Mouse (Mus musculus): ENCODE measurements around the gene Tdrd6. TPM values are rescaled to one million over a fixed set of nuclear protein-coding genes. Genes with fewer than 3 reads are reported as not detected.
A peak's percentile ranks its signal among the peaks of the same experiment; 100 is the strongest.

The Tdrd6 gene
- polyA plus RNA-seq, 1 experiment from 2014 or later, result 2.0 TPM

DNA sequence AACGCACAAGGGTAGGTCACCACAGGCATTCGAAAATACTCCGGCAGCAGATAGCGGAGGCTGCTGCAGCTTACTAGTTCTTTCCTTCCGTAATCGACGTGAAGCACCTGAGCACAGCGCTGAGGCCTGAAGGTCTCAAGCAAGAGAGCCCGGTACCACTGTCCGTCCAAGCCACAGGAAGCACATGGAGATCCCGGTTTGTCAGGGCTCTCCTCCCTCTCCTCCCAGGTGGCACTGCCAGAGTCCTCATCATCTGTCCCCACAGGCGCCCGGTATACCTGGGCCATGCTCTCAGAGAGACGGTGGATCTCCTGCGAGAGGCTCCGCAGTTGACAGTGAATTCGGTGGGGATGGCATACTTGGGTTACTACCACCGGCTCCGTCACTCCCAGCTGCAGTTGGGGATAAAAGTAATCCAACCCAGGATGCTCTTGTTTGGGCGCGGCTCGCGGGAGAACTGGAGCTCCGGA, 1.0 kb downstream of the Tdrd6 start:
- 0 out of 2 replicates have a peak overlapping the region, but pooled peaks have one; percentile 38 for H3K9ac ChIP-seq (ENCODE audit: low read depth, low read length)
- H3K4me3 ChIP-seq (ENCODE audit: low read length), result peak overlapping the region; percentile 47
- peaks cover 32% of the 10 kb centered on the region for H3K27me3 ChIP-seq (replicated peaks; ENCODE audit: control insufficient read depth, insufficient read depth, low read length)
- H3K9me3 ChIP-seq (ENCODE audit: control insufficient read depth, low read length), result no peaks in the 10 kb centered on the region
- peaks cover 15% of the 10 kb centered on the region for H3K4me1 ChIP-seq (ENCODE audit: control insufficient read depth, insufficient read depth, low read length)
- H3K4me2 ChIP-seq (ENCODE audit: low read depth, low read length), result peak overlapping the region; percentile 74
- ATAC-seq, result no peak
- H3K36me3 ChIP-seq (ENCODE audit: control insufficient read depth, insufficient read depth, low read length), result no peaks in the 10 kb centered on the region
- 20% methylated on average over 24 of the region's 24 CpGs for WGBS
- no peak overlapping the region for H3K27ac ChIP-seq (ENCODE audit: low read length)

DNA sequence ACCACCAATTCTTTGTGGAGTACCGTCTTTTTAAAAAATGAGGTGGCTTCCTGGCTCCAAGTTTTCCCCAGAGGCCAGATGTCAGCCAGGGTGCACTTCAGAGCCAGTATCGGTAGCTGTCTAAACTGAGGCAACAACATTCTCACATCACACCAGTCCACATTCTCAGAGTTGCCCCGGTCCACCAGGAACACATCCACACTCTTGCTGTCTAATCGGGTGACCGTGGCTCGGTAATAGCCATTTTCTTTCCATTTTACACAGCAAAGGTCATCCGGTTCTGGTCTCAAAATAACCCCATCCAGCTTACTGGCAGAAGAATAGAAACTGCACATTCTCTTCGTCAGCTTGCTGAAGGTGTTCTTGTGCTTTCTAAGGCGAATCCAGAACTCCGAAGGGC, 1.9 kb downstream of the Tdrd6 start:
- no peaks in the 10 kb centered on the region for H3K36me3 ChIP-seq (ENCODE audit: control insufficient read depth, insufficient read depth, low read length)
- H3K4me2 ChIP-seq (ENCODE audit: low read depth, low read length), result no peak overlapping the region
- no peak overlapping the region for H3K9ac ChIP-seq (ENCODE audit: low read depth, low read length)
- H3K4me1 ChIP-seq (ENCODE audit: control insufficient read depth, insufficient read depth, low read length), result peaks cover 15% of the 10 kb centered on the region
- ATAC-seq, result no peak
- H3K4me3 ChIP-seq (ENCODE audit: low read length), result no peak overlapping the region
- H3K27ac ChIP-seq (ENCODE audit: low read length), result no peak overlapping the region
- H3K9me3 ChIP-seq (ENCODE audit: control insufficient read depth, low read length), result no peaks in the 10 kb centered on the region
- peaks cover 32% of the 10 kb centered on the region for H3K27me3 ChIP-seq (replicated peaks; ENCODE audit: control insufficient read depth, insufficient read depth, low read length)
- WGBS, result 93% methylated on average over 10 of the region's 10 CpGs

DNA sequence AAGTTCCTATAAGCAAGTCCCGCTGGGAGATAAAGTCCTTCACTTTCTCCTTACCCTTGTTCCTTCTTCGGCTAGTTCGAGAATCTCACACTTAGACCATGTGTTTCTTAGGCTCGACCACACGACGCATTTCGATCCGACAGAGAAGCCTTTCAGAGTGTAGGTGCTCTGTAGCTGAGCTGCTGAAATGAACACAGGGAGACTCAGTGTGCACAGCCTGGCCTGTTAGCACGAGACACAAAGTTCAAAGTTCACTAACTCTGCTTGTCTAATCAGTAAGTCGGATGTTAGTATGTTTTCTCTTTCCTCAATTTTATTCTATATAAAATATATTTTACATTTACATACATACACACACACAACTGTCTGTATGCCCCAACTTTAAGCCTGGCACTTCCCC, 8.0 kb downstream of the Tdrd6 start:
- Histone ChIP-seq H3K27me3 (replicated peaks; ENCODE audit: control insufficient read depth, insufficient read depth, low read length) (no peaks in the 10 kb centered on the region), H3K4me2 (ENCODE audit: low read depth, low read length) (no peak overlapping the region), H3K36me3 (ENCODE audit: control insufficient read depth, insufficient read depth, low read length) (no peaks in the 10 kb centered on the region), H3K27ac (ENCODE audit: low read length) (no peak overlapping the region), H3K4me1 (ENCODE audit: control insufficient read depth, insufficient read depth, low read length) (no peaks in the 10 kb centered on the region), H3K9ac (ENCODE audit: low read depth, low read length) (no peak overlapping the region), H3K4me3 (ENCODE audit: low read length) (no peak overlapping the region), H3K9me3 (ENCODE audit: control insufficient read depth, low read length) (no peaks in the 10 kb centered on the region)
- 80% methylated on average over 10 of the region's 10 CpGs for WGBS
- peak; percentile 86 for ATAC-seq

DNA sequence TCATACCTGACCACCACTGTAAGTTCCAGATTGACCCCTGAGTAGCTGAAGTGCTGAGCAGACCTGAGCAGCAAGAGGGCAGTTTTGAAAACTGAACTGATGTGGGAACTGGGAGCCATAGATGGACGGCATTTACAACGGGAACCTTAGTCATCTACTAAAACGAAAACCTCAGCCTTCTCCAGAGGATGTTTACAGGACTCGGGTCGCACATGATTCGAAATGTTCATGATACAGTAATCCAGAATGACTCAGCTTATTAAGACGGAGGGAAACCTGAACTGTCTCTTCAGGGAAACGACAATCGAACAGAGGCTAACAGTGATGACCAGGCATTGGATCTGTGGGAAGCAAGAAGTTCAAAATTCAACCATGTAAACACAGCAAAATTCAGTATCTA, 10.9 kb downstream of the Tdrd6 start:
- no peak overlapping the region for H3K4me3 ChIP-seq (ENCODE audit: low read length)
- no peaks in the 10 kb centered on the region for H3K9me3 ChIP-seq (ENCODE audit: control insufficient read depth, low read length)
- no peaks in the 10 kb centered on the region for H3K27me3 ChIP-seq (replicated peaks; ENCODE audit: control insufficient read depth, insufficient read depth, low read length)
- WGBS, result 84% methylated on average over 9 of the region's 9 CpGs
- no peak for ATAC-seq
- no peak overlapping the region for H3K27ac ChIP-seq (ENCODE audit: low read length)
- no peaks in the 10 kb centered on the region for H3K4me1 ChIP-seq (ENCODE audit: control insufficient read depth, insufficient read depth, low read length)
- no peak overlapping the region for H3K9ac ChIP-seq (ENCODE audit: low read depth, low read length)
- H3K4me2 ChIP-seq (ENCODE audit: low read depth, low read length), result no peak overlapping the region
- no peaks in the 10 kb centered on the region for H3K36me3 ChIP-seq (ENCODE audit: control insufficient read depth, insufficient read depth, low read length)

DNA sequence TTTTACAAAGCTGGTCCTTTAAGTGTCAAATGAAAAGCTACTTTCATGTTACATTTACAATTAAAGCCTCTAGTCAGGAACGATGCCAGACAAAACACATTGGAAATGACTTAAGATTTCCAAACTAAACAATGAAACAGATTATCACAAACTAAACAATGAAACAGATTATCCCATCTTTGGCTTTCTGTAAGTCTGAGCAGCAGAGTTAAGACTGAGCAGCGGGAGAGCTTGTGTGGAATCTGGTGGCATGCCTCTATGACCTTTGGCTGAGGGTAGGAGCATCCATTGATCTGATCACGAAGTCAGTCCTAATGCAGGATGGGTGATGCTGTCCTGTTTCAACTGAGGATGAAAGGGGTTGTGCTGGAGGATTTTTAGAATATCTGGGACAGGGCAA, 17.9 kb downstream of the Tdrd6 start:
- Histone ChIP-seq H3K4me3 (ENCODE audit: low read length) (no peak overlapping the region), H3K4me1 (ENCODE audit: control insufficient read depth, insufficient read depth, low read length) (no peaks in the 10 kb centered on the region), H3K4me2 (ENCODE audit: low read depth, low read length) (no peak overlapping the region), H3K9ac (ENCODE audit: low read depth, low read length) (no peak overlapping the region), H3K36me3 (ENCODE audit: control insufficient read depth, insufficient read depth, low read length) (no peaks in the 10 kb centered on the region), H3K27ac (ENCODE audit: low read length) (no peak overlapping the region), H3K9me3 (ENCODE audit: control insufficient read depth, low read length) (no peaks in the 10 kb centered on the region), H3K27me3 (replicated peaks; ENCODE audit: control insufficient read depth, insufficient read depth, low read length) (no peaks in the 10 kb centered on the region)
- WGBS, result 65% methylated on average over 3 of the region's 3 CpGs
- ATAC-seq, result no peak

DNA sequence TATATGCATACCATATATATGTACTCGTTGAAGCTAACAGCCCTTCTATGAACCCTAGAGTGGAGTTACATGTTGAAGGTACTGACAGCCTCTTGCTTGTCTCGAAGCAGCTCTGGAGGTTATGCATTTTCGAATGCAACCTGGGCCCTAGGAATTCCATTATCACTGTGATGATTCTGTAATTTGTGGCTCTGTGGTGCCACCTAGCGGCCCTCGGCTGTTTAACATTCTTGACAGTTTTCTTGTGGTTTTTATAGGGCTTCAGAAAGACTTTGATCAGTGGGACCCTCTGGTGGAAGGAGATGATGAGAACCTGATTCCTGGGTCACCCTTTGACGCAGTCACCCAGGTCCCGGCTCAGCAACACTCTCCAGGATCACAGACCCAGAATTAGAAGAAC, 18.5 kb downstream of the Tdrd6 start:
- WGBS, result 17% methylated on average over 7 of the region's 7 CpGs
- no peaks in the 10 kb centered on the region for H3K4me1 ChIP-seq (ENCODE audit: control insufficient read depth, insufficient read depth, low read length)
- no peak overlapping the region for H3K9ac ChIP-seq (ENCODE audit: low read depth, low read length)
- H3K27me3 ChIP-seq (replicated peaks; ENCODE audit: control insufficient read depth, insufficient read depth, low read length), result no peaks in the 10 kb centered on the region
- no peak overlapping the region for H3K4me2 ChIP-seq (ENCODE audit: low read depth, low read length)
- H3K27ac ChIP-seq (ENCODE audit: low read length), result no peak overlapping the region
- no peak for ATAC-seq
- no peaks in the 10 kb centered on the region for H3K9me3 ChIP-seq (ENCODE audit: control insufficient read depth, low read length)
- H3K4me3 ChIP-seq (ENCODE audit: low read length), result no peak overlapping the region
- H3K36me3 ChIP-seq (ENCODE audit: control insufficient read depth, insufficient read depth, low read length), result no peaks in the 10 kb centered on the region

DNA sequence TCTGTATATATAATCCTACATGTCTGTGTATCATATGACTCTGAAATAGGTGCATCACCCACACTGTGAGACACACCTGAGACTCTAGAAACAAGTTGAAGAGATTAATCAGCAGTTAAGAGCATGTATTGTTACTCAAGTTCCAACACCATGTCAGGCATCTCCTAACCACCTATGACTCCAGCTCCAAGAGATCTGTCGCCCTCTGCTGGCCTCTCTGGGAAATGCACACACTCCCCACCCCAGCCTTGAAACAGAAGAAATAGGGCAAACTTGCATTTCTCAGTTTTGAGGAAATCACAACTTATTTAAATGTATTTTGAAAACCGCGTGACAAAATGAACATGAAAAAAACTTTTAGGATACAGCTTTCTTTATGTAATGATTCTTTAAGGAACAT, 23.4 kb downstream of the Tdrd6 start:
- Histone ChIP-seq H3K4me2 (ENCODE audit: low read depth, low read length) (no peak overlapping the region), H3K9ac (ENCODE audit: low read depth, low read length) (no peak overlapping the region), H3K4me3 (ENCODE audit: low read length) (no peak overlapping the region), H3K27ac (ENCODE audit: low read length) (no peak overlapping the region), H3K4me1 (ENCODE audit: control insufficient read depth, insufficient read depth, low read length) (no peaks in the 10 kb centered on the region), H3K27me3 (replicated peaks; ENCODE audit: control insufficient read depth, insufficient read depth, low read length) (no peaks in the 10 kb centered on the region), H3K36me3 (ENCODE audit: control insufficient read depth, insufficient read depth, low read length) (no peaks in the 10 kb centered on the region), H3K9me3 (ENCODE audit: control insufficient read depth, low read length) (no peaks in the 10 kb centered on the region)
- WGBS, result 19% methylated on average over 3 of the region's 3 CpGs
- ATAC-seq, result 0 out of 2 replicates have a peak, but pooled peaks have one; percentile 9

DNA sequence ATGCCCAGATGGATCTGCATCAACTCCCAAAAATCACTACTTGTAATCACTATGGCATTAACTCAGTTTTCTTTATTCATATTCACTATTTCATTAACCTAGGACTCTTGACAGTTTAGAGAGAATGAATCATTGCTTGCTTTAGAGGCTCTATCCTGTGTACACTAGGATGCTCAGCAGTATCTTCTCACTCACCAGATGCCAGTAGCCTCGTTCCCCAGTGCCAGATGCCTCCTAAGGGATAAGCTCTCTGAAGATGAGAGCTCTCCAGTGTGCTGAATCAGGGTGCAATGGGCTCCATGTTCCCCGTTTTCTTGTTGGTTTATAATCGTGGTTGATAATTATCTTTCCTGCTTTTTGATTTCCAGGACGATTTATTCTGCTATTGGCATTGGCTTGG, 31.4 kb downstream of the Tdrd6 start:
- no peaks in the 10 kb centered on the region for H3K27me3 ChIP-seq (replicated peaks; ENCODE audit: control insufficient read depth, insufficient read depth, low read length)
- H3K9me3 ChIP-seq (ENCODE audit: control insufficient read depth, low read length), result no peaks in the 10 kb centered on the region
- no peaks in the 10 kb centered on the region for H3K4me1 ChIP-seq (ENCODE audit: control insufficient read depth, insufficient read depth, low read length)
- no peaks in the 10 kb centered on the region for H3K36me3 ChIP-seq (ENCODE audit: control insufficient read depth, insufficient read depth, low read length)
- no peak overlapping the region for H3K4me3 ChIP-seq (ENCODE audit: low read length)
- H3K27ac ChIP-seq (ENCODE audit: low read length), result no peak overlapping the region
- no peak overlapping the region for H3K4me2 ChIP-seq (ENCODE audit: low read depth, low read length)
- WGBS, result 59% methylated on average over 4 of the region's 4 CpGs
- no peak overlapping the region for H3K9ac ChIP-seq (ENCODE audit: low read depth, low read length)
- ATAC-seq, result no peak

DNA sequence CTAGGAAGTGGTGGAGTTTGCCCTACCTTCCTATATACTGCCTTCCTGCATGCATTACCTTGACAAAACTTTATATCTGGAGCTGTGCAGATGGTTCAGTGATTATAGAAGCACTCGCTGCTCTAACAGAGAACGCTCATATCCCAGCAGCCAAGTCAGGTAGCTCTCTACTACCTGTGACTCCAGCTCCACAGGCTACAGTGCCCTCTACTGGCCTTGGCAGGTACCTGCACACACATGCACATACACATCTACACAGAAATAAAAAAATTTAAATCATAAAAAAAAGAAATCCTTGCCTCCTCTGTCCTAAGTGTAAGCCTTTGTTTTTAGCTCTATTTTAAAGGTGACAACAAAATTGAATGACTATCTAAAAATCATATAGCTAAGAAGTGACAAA, 32.4 kb downstream of the Tdrd6 start:
- no peaks in the 10 kb centered on the region for H3K4me1 ChIP-seq (ENCODE audit: control insufficient read depth, insufficient read depth, low read length)
- H3K27ac ChIP-seq (ENCODE audit: low read length), result no peak overlapping the region
- H3K9ac ChIP-seq (ENCODE audit: low read depth, low read length), result no peak overlapping the region
- ATAC-seq, result no peak
- no peak overlapping the region for H3K4me3 ChIP-seq (ENCODE audit: low read length)
- WGBS, result 95% methylated on average over 2 of the region's 2 CpGs
- no peaks in the 10 kb centered on the region for H3K27me3 ChIP-seq (replicated peaks; ENCODE audit: control insufficient read depth, insufficient read depth, low read length)
- H3K9me3 ChIP-seq (ENCODE audit: control insufficient read depth, low read length), result no peaks in the 10 kb centered on the region
- no peak overlapping the region for H3K4me2 ChIP-seq (ENCODE audit: low read depth, low read length)
- no peaks in the 10 kb centered on the region for H3K36me3 ChIP-seq (ENCODE audit: control insufficient read depth, insufficient read depth, low read length)
